Mouse (Mus musculus) lung, postnatal 0 days (tissue): ENCODE results near the gene Klf9.

Experiments
- CTCF ChIP-seq: IDR thresholded peaks from 2 replicates; pipeline ENCODE4 v1.5.1; 2016; ENCODE audit warnings: antibody characterized with exemption, mild to moderate bottlenecking
- EP300 ChIP-seq: IDR thresholded peaks from 2 replicates; pipeline ENCODE4 v1.6.1; 2016; ENCODE audit warnings: antibody characterized with exemption, mild to moderate bottlenecking, control low read depth

DNA sequence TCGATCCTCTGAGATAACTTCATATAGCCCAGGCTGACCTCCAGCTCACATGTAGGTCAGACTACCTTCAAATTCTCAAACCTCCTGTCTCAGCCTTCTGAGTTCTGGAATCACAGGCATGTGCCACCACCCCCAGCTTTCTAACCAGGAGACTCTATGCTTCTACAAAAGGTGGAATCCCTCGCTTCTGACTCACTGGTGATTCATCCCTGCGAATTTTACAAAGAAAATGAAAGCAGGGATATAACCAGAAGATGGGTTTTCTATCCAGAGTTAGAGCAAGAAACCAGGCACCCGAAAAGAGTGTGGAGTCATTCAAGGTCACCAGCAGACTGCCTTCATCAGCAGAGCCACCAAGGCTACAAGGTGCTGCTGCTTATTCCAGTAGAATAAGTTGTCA is 49.4 kb upstream of the Klf9 start:
- TF ChIP-seq CTCF (no peak), EP300 (no peak)
